Mouse (Mus musculus) cerebellum, adult 11 months (tissue): ENCODE data around the gene Aif1.
A peak's percentile ranks its signal among the peaks of the same experiment; 100 is the strongest.

ENCODE experiments used
- DNase-seq: peaks from one replicate; pipeline ENCODE4 v3.0.0; 2022

Gene Aif1

GRCm38 (mm10) chr17:35194844-35195630, 19.2 kb upstream of the Aif1 start:
- no peak for DNase-seq

- DNase-seq = no peak
Measured at GRCm38 (mm10) chr17:35193881-35194843, 18.3 kb upstream of the Aif1 start, which contains the start of gene Ltb. TSS of gene Ltb (plus strand) at chr17:35194439.

- DNase-seq = no peak
Measured at GRCm38 (mm10) chr17:35192924-35193323, 17.1 kb upstream of the Aif1 start.

- no peak for DNase-seq
Measured at GRCm38 (mm10) chr17:35191723-35192122, 15.9 kb upstream of the Aif1 start.

DNA sequence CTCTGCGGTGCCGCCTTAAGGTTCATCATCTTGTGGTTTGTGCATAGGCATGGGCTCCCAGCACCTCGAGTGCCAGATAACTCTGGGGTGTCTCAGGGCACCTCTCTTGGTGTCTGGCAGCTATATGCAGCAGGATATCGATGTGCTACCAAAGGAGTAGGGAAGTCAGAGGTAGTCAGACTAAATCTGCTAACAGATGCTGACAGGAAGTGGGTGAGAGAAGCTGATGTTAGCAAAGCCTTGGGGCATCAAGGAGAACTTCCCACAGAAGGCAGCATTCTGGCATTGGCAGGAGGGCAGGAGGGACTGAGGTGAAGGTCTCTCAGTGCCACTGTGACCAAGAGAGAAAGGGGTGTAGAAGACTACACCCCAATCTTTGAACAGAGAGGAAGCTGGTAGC, 14.2 kb upstream of the Aif1 start:
- DNase-seq = no peak

- no peak for DNase-seq
Measured at GRCm38 (mm10) chr17:35189186-35189585, 13.3 kb upstream of the Aif1 start.

DNA sequence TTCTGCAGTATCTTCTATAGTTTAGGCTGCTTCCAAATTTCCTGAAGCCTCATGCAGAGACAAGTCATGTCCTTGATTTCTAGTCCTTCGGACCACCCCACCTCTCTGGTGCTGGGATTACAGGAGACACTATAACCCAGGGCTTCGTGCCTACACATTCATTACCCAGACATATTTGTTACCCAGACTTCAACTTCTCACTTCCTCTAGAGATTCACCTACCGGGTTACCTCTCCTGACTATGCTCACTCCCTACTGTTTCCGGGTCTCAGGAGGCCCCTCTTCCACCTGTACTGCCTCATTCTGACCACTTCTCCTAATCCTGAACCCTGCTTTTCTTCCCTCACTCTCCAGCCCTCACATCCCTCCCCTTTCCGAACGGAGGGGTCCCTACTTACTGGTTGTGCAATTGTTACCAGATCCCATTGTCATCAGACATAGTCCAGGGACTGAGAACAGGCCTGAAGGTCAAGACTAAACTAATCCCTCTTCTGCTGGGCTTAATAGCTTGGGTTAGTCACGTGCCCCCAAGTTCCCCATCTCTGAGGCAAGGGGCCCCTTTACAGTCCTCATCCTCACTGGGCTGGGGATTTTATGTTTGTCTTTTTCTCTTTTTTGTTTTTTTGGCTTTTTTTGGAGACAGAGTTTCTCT, 12.2 kb upstream of the Aif1 start, which contains the start of gene Lst1:
Gene Lst1 (minus strand): TSS at position 481 of the 652 bp plus-strand sequence.
- DNase-seq = no peak

DNA sequence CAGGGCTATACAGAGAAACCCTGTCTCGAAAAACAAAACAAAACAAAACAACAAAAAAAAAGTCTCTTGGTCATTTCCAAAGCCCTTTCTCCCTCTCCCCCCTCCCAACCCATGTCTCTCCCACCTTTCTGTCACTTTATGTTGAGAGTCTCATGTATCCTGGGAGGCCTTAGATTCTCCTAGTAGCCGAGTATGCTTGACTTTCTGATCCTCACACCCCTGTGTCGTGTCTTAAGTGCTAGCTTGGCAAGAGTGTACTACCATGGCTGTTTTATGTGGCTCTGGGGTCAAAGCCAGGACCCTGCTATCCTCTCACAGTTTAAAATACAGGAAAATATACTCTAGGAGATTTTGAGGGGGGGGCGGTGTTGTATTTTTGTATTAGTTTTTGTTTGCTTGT, 11.5 kb upstream of the Aif1 start:
- DNase-seq = no peak

DNA sequence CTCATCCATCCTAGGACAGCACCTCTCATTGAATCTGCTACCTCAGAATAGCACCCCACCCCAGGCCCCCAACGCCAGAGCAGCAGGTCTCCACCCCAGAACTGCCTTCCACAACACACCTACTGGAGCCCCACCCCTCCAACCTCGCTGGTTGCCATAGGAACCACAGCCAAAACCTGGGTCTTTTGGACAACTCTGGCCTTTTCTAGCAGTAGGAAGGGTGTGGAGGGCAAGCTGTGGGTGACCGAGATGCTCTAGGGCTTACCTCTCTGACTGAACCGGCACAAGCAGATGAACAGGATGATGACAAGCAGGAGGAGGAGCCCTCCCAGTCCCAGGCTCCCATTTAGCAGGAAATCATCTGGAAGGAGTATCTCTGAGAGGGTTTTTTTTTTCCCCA, 10.8 kb upstream of the Aif1 start:
- no peak for DNase-seq

DNA sequence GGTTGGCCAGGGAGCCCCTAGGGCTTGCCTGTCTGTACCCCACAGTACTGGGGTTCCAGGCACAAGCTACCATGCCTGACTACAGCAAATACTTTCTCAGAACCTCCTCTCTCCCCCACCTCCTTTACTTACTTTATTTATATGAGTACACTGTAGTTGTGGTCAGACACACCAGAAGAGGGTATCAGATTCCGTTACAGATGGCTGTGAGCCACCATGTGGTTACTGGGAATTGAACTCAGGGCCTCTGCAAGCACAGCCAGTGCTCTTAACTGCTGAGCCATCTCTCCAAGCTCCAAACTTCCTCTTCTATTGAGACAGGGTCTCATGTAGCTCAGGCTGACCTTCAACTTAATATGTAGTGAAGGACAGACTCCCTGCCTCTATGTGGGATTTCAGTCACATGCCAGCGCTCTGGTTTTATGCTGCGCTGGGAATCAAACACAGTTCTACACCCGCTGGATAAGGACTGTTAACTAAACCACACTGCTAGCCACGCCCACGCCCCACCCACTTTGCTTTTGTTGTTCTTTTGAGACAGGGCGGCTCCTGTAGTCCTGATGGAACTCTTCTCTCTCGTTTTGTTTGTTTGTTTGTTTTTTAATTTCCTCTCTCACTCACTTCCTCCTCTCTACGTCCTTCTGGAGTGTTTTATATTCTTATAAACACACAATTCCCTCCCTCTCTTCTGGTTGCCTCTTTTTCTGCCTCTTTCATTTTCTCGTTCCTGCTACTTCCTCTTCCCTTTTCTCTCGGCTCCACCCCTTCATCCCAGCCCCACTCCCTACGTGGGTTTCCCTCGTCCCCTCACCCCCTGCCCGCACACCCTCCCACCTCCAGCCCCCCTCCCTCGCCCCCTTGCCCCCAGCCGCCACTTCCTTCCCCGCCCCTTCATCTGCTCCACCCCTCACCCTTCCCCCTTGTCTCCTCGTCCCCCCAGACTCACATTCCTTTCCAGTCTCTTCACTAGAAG, 10.1 kb upstream of the Aif1 start:
- no peak for DNase-seq

- no peak for DNase-seq
Measured at GRCm38 (mm10) chr17:35180093-35180492, 4.2 kb upstream of the Aif1 start.

DNA sequence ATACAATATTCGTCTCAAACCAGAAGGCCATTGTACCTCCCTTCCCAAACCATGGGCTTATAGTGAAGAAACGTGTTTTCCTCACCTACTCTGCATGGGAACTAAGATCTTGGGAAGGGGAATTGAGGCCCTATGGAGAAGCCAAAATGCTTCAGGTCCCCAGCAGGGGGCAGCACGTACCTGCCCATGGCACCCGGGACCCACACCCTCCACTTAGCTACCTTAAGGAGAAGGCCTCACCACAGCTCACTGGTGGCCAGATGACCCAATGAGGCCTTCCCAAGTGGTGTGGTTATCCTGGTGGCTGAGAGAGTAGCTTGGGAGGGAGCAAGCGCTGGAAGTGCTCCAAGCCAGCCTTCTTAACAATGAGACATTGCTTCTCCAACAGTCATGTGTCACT, 2.7 kb upstream of the Aif1 start:
- DNase-seq = no peak

GRCm38 (mm10) chr17:35175382-35175781, 486 bp downstream of the Aif1 start:
- DNase-seq = no peak

DNA sequence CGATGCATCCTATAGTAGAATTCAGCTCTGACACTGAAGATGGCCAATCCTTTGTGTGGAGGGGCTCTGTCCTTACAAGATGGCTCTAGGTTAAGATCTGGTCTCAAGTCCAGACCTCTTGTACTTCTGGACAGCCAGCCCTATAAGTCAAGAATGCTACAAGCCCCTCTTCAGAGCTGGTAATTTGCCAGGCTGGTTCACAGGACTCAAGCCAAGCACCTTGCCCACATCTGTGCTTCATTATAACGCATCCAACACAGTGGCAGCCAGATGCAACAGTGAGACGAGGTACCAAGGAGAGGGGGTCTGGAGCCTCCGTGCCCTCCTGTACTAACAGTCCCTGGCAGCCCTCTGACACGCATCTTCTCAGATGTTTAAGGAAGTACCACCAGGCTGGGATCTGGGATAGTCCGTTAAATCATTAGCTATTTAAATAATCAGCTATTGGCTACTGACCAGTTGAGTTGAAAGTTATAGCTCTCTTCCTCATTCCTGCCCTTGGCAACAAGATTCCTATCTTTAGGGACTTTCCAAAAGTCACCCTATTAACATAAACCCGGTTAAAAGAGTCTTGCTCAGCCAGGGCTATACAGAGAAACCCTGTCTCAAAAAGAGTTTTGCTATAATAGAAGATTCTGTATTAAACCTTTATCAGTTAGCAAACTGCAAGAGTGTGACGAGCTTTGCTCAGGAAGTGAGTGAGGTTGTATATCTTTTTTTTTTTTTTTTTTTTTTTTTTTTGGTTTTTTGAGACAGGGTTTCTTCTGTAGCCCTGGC, 1.5 kb downstream of the Aif1 start:
- DNase-seq = no peak

- DNase-seq = no peak
Measured at GRCm38 (mm10) chr17:35173329-35173728, 2.5 kb downstream of the Aif1 start.

- no peak for DNase-seq
Measured at GRCm38 (mm10) chr17:35172445-35173234, 3.2 kb downstream of the Aif1 start.

- DNase-seq = no peak
Measured at GRCm38 (mm10) chr17:35168541-35169207, 7.2 kb downstream of the Aif1 start.

- DNase-seq = no peak
Measured at GRCm38 (mm10) chr17:35167794-35168193, 8.1 kb downstream of the Aif1 start.

- DNase-seq = peak; percentile 60
Measured at GRCm38 (mm10) chr17:35166352-35167035, 9.4 kb downstream of the Aif1 start.
